Mouse (Mus musculus) cortical plate, adult 2 months (tissue): ENCODE measurements around the gene Itpr1.

Source experiments
- CTCF ChIP-seq: fragments of 200-500 bp; IDR thresholded peaks from 2 replicates; pipeline ENCODE4 v1.5.1; 2011; ENCODE audit warnings: mild to moderate bottlenecking, control low read depth, low read length; ENCODE audit not compliant: insufficient read depth; ENCODE audit errors: extremely low read depth
- POLR2A ChIP-seq: fragments of 200-500 bp; IDR thresholded peaks from 2 replicates; pipeline ENCODE4 v1.6.1; 2011; ENCODE audit warnings: mild to moderate bottlenecking, low read length, control low read depth; ENCODE audit not compliant: insufficient read depth; ENCODE audit errors: extremely low read depth

DNA sequence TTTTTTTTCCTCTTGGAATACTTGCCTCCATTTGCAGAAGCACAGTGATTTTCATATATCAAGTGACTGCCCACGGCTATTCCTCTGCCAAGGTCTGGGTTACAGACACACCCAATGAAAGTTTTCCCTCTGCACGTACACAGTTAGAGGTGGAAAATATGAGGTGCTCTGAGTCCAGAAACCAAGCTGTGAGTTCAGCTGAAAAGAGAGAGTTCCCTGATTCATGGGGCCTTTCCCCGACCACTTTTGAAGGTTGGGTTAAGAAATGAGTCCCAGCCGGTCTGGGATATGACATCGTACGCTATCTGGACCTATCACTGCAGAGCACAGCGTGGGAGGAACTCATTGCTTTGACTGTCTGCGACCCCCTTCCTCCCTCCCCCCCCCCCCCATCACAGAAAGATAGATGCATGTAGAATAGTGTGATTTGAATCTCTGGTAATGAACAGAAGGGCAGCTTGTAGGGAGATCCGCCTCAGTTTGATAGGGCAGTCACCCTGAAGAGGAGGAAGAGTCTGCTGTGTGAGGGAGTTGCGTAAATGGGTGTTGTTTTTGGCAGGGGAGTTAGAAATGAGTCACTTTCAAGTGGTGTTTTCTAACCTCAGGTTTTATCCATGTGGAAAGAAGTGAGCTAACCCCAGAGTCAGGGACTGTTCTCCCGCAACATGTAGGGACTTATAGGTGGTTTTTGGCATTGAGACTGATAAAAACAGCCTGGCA, 235.3 kb downstream of the Itpr1 start:
- TF ChIP-seq POLR2A, result no peak
- TF ChIP-seq CTCF, result no peak
